Mouse (Mus musculus) liver, embryonic 11.5 days (tissue): ENCODE measurements around the gene Cacng6. TPM values are rescaled to one million over a fixed set of nuclear protein-coding genes. Genes with fewer than 3 reads are reported as not detected.
A peak's percentile ranks its signal among the peaks of the same experiment; 100 is the strongest.

Source experiments
- ATAC-seq: fragments of 200-750 bp; cut with Nextera tagmentation; replicated peaks from 2 replicates; pipeline ENCODE4 v1.8.0; 2017; ENCODE audit warnings: moderate number of reproducible peaks, mild to moderate bottlenecking, moderate TSS enrichment, moderate library complexity; ENCODE audit not compliant: low FRiP score
- DNase-seq: peaks from one replicate; pipeline ENCODE4 v3.0.0-alpha.2; 2017; ENCODE audit warnings: low spot score
- H3K27ac ChIP-seq: fragments of 300-500 bp; sonication (generic); 2 replicates; pipeline ENCODE4 v1.5.1; 2014; ENCODE audit warnings: mild to moderate bottlenecking, low read depth, low read length, control low read depth
- H3K27me3 ChIP-seq: fragments of 300-500 bp; sonication (generic); replicated peaks from 2 replicates; pipeline ENCODE4 v1.6.1; 2014; ENCODE audit warnings: low read length, mixed read lengths; ENCODE audit not compliant: control insufficient read depth, insufficient read depth
- H3K36me3 ChIP-seq: fragments of 300-500 bp; sonication (generic); 2 replicates; pipeline ENCODE4 v1.6.1; 2014; ENCODE audit warnings: mild to moderate bottlenecking, low read length, moderate library complexity, mixed read lengths; ENCODE audit not compliant: control insufficient read depth, insufficient read depth
- H3K4me1 ChIP-seq: fragments of 300-500 bp; sonication (generic); replicated peaks from 2 replicates; pipeline ENCODE4 v1.6.1; 2014; ENCODE audit warnings: low read length, mixed read lengths; ENCODE audit not compliant: control insufficient read depth, insufficient read depth
- H3K4me2 ChIP-seq: fragments of 300-500 bp; sonication (generic); 2 replicates; pipeline ENCODE4 v1.6.1; 2014; ENCODE audit warnings: mild to moderate bottlenecking, control low read depth, moderate library complexity
- H3K4me3 ChIP-seq: fragments of 300-500 bp; sonication (generic); 2 replicates; pipeline ENCODE4 v1.5.1; 2014; ENCODE audit warnings: low read depth, low read length, control low read depth
- H3K9ac ChIP-seq: fragments of 300-500 bp; sonication (generic); 2 replicates; pipeline ENCODE4 v1.6.1; 2014; ENCODE audit warnings: low read depth, low read length, control low read depth
- H3K9me3 ChIP-seq: fragments of 300-500 bp; sonication (generic); 2 replicates; pipeline ENCODE4 v1.6.1; 2016; ENCODE audit warnings: low read length, inconsistent platforms, mixed read lengths; ENCODE audit not compliant: control insufficient read depth
- WGBS: fragments of 180-500 bp; shearing (Covaris S2); extraction: QIAGEN DNeasy Blood & Tissue Kit; methylation state at CpG from one replicate; pipeline ENCODE4 v1.1.7; 2014; 5-methylcytosine and 5-hydroxymethylcytosine counted together
- polyA plus RNA-seq: library from polyadenylated mRNA; unstranded; fragments of >200 nt; fragmentation: Nextera tagmentation; extraction: Ambion mirVana; gene quantifications from 2 replicates; pipeline ENCODE4 v1.2.1, GENCODE M21; 2014

The Cacng6 gene
- polyA plus RNA-seq, 1 experiment from 2014 or later, result not detected

- H3K4me3 ChIP-seq, result no peak overlapping the region
- WGBS, result 82% methylated on average over 8 of the region's 8 CpGs
- H3K9ac ChIP-seq, result no peak overlapping the region
- no peaks in the 10 kb centered on the region for H3K36me3 ChIP-seq
- no peaks in the 10 kb centered on the region for H3K9me3 ChIP-seq
- no peaks in the 10 kb centered on the region for H3K4me1 ChIP-seq
- no peak for DNase-seq
- no peaks in the 10 kb centered on the region for H3K27me3 ChIP-seq
- H3K27ac ChIP-seq, result no peak overlapping the region
- ATAC-seq, result no peak
- H3K4me2 ChIP-seq, result no peak overlapping the region
Observed at GRCm38 (mm10) chr7:3460261-3460660, 36.3 kb downstream of the Cacng6 start.

- H3K4me1 ChIP-seq, result no peaks in the 10 kb centered on the region
- H3K4me2 ChIP-seq, result no peak overlapping the region
- H3K9me3 ChIP-seq, result no peaks in the 10 kb centered on the region
- 75% methylated on average over 4 of the region's 4 CpGs for WGBS
- no peak overlapping the region for H3K27ac ChIP-seq
- no peak for DNase-seq
- no peaks in the 10 kb centered on the region for H3K36me3 ChIP-seq
- no peak overlapping the region for H3K4me3 ChIP-seq
- H3K9ac ChIP-seq, result no peak overlapping the region
- ATAC-seq, result no peak
- no peaks in the 10 kb centered on the region for H3K27me3 ChIP-seq
Observed at GRCm38 (mm10) chr7:3463306-3463705, 39.3 kb downstream of the Cacng6 start.

- Histone ChIP-seq H3K36me3 (no peaks in the 10 kb centered on the region), H3K4me3 (no peak overlapping the region), H3K4me1 (no peaks in the 10 kb centered on the region), H3K27me3 (no peaks in the 10 kb centered on the region), H3K9ac (no peak overlapping the region), H3K27ac (no peak overlapping the region), H3K9me3 (no peaks in the 10 kb centered on the region), H3K4me2 (no peak overlapping the region)
- 67% methylated on average over 2 of the region's 2 CpGs for WGBS
- ATAC-seq, result no peak
- DNase-seq, result no peak
Observed at GRCm38 (mm10) chr7:3468614-3469013, 44.6 kb downstream of the Cacng6 start.

- Histone ChIP-seq H3K4me2 (no peak overlapping the region), H3K4me3 (no peak overlapping the region), H3K9me3 (no peaks in the 10 kb centered on the region), H3K4me1 (no peaks in the 10 kb centered on the region), H3K27ac (no peak overlapping the region), H3K27me3 (no peaks in the 10 kb centered on the region), H3K36me3 (no peaks in the 10 kb centered on the region), H3K9ac (no peak overlapping the region)
- no peak for ATAC-seq
- DNase-seq, result no peak
- 76% methylated on average over 3 of the region's 3 CpGs for WGBS
Observed at GRCm38 (mm10) chr7:3472774-3473173, 48.8 kb downstream of the Cacng6 start.

GRCm38 (mm10) chr7:3474291-3475080, 50.5 kb downstream of the Cacng6 start:
- Histone ChIP-seq H3K4me3 (no peak overlapping the region), H3K4me2 (peak overlapping the region; percentile 50)
- no peak for ATAC-seq

GRCm38 (mm10) chr7:3476728-3477127, 52.7 kb downstream of the Cacng6 start:
- H3K36me3 ChIP-seq, result no peaks in the 10 kb centered on the region
- no peak for DNase-seq
- H3K27ac ChIP-seq, result no peak overlapping the region
- H3K4me3 ChIP-seq, result no peak overlapping the region
- H3K9ac ChIP-seq, result no peak overlapping the region
- no peaks in the 10 kb centered on the region for H3K27me3 ChIP-seq
- no peaks in the 10 kb centered on the region for H3K9me3 ChIP-seq
- no peak overlapping the region for H3K4me2 ChIP-seq
- 71% methylated on average over 5 of the region's 5 CpGs for WGBS
- H3K4me1 ChIP-seq, result no peaks in the 10 kb centered on the region
- no peak for ATAC-seq

More at GRCm38 (mm10) chr7:3474291-3475080, 50.5 kb downstream of the Cacng6 start:
- Histone ChIP-seq H3K4me1 (no peaks in the 10 kb centered on the region), H3K27ac (no peak overlapping the region), H3K36me3 (no peaks in the 10 kb centered on the region), H3K27me3 (no peaks in the 10 kb centered on the region), H3K9me3 (no peaks in the 10 kb centered on the region), H3K9ac (no peak overlapping the region)
- WGBS, result 10% methylated on average over 19 of the region's 19 CpGs
- DNase-seq, result no peak

GRCm38 (mm10) chr7:3481948-3482608, 58.1 kb downstream of the Cacng6 start:
- H3K36me3 ChIP-seq, result no peaks in the 10 kb centered on the region
- H3K27ac ChIP-seq, result no peak overlapping the region
- DNase-seq, result no peak
- H3K4me3 ChIP-seq, result no peak overlapping the region
- H3K9ac ChIP-seq, result no peak overlapping the region
- no peak for ATAC-seq
- no peaks in the 10 kb centered on the region for H3K27me3 ChIP-seq
- no peak overlapping the region for H3K4me2 ChIP-seq
- 0 out of 2 replicates have a peak, but pooled peaks cover 2% of the 10 kb centered on the region for H3K9me3 ChIP-seq
- no peaks in the 10 kb centered on the region for H3K4me1 ChIP-seq
- 60% methylated on average over 6 of the region's 6 CpGs for WGBS
